Mouse (Mus musculus) left cerebral cortex, adult 2 months (tissue): ENCODE measurements around the gene Cyp8b1. TPM values are rescaled to one million over a fixed set of nuclear protein-coding genes. Genes with fewer than 3 reads are reported as not detected.

ENCODE experiments used
- DNase-seq, 2 experiments: peaks; one replicate each; pipeline ENCODE4 v3.0.0; 2021 to 2022; ENCODE audit warnings: low spot score in 2 of 2, mixed read lengths in 1 of 2; ENCODE audit errors: extremely low spot score in 1 of 2
- H3K27ac ChIP-seq: fragments of 200-600 bp; 2 replicates; pipeline ENCODE4 v1.8.1; 2022
- H3K4me3 ChIP-seq: fragments of 200-600 bp; 2 replicates; pipeline ENCODE4 v1.8.1; 2022
- CTCF ChIP-seq: fragments of 200-600 bp; IDR thresholded peaks from 2 replicates; pipeline ENCODE4 v1.8.1; 2022; ENCODE audit warnings: antibody characterized with exemption, mild to moderate bottlenecking, moderate library complexity
- intact Hi-C: fragments of 180-260 bp; cut with DNase I; formaldehyde crosslinking; loops from one replicate; pipeline ENCODE4 v1.15.1; 2025
- total RNA-seq, 2 experiments: library from RNA; stranded (reverse); gene quantifications; 2 replicates each; pipeline ENCODE4 v1.2.3; 2021

The Cyp8b1 gene
- total RNA-seq, 2 experiments from 2014 or later = not detected

GRCm38 (mm10) chr9:121900282-121900855, 15.7 kb downstream of the Cyp8b1 start:
- Histone ChIP-seq H3K4me3 (no peak overlapping the region), H3K27ac (no peak overlapping the region)
- intact Hi-C loops = no loop called here
- peak in 1 of 2 experiments; percentile 6 for DNase-seq
- TF ChIP-seq CTCF = no peak

- Histone ChIP-seq H3K27ac (no peak overlapping the region), H3K4me3 (no peak overlapping the region)
- peak in 1 of 2 experiments; percentile 3 for DNase-seq
- no peak for TF ChIP-seq CTCF
- intact Hi-C loops = no loop called here
These were observed 16.8 kb downstream of the Cyp8b1 start for GRCm38 (mm10) chr9:121899306-121899705.

- no peak for TF ChIP-seq CTCF
- DNase-seq = peak in 1 of 2 experiments; percentile 7
- intact Hi-C loops = no loop called here
- Histone ChIP-seq H3K27ac (no peak within 1 kb of the TSS), H3K4me3 (no peak within 1 kb of the TSS)
These were observed 17.9 kb downstream of the Cyp8b1 start, which contains the start of gene Ackr2 for GRCm38 (mm10) chr9:121898245-121898644. TSS of gene Ackr2 (plus strand) at chr9:121898355.

GRCm38 (mm10) chr9:121896820-121897219, 19.3 kb downstream of the Cyp8b1 start:
- intact Hi-C loops = no loop called here
- DNase-seq = peak in 1 of 2 experiments; percentile 5
- Histone ChIP-seq H3K27ac (no peak overlapping the region), H3K4me3 (no peak overlapping the region)
- no peak for TF ChIP-seq CTCF

GRCm38 (mm10) chr9:121895392-121895993, 20.6 kb downstream of the Cyp8b1 start:
- Histone ChIP-seq H3K27ac (no peak overlapping the region), H3K4me3 (no peak overlapping the region)
- intact Hi-C loops = no loop called here
- TF ChIP-seq CTCF = no peak
- peak in 1 of 2 experiments; percentile 7 for DNase-seq

- intact Hi-C loops = no loop called here
- DNase-seq = peak in 1 of 2 experiments; percentile 6
- Histone ChIP-seq H3K4me3 (no peak overlapping the region), H3K27ac (no peak overlapping the region)
- no peak for TF ChIP-seq CTCF
These were observed 21.7 kb downstream of the Cyp8b1 start for GRCm38 (mm10) chr9:121894447-121894846.

- TF ChIP-seq CTCF = no peak
- intact Hi-C loops = no loop called here
- Histone ChIP-seq H3K27ac (no peak overlapping the region), H3K4me3 (no peak overlapping the region)
- DNase-seq = peak in 1 of 2 experiments; percentile 7
These were observed 23.9 kb downstream of the Cyp8b1 start for GRCm38 (mm10) chr9:121892057-121892687.

- DNase-seq = peak in 1 of 2 experiments; percentile 5
- intact Hi-C loops = no loop called here
- H3K27ac ChIP-seq = no peak overlapping the region
- no peak overlapping the region for H3K4me3 ChIP-seq
- no peak for TF ChIP-seq CTCF
These were observed 24.8 kb downstream of the Cyp8b1 start for GRCm38 (mm10) chr9:121891301-121891700.

- TF ChIP-seq CTCF = no peak
- DNase-seq = peak; percentile 26 to 68
- Histone ChIP-seq H3K27ac (no peak overlapping the region), H3K4me3 (no peak overlapping the region)
- intact Hi-C loops = no loop called here
These were observed 25.6 kb downstream of the Cyp8b1 start for GRCm38 (mm10) chr9:121890441-121890941.

- DNase-seq = peak in 1 of 2 experiments; percentile 7
- Histone ChIP-seq H3K4me3 (no peak overlapping the region), H3K27ac (no peak overlapping the region)
- intact Hi-C loops = no loop called here
- no peak for TF ChIP-seq CTCF
These were observed 26.1 kb downstream of the Cyp8b1 start for GRCm38 (mm10) chr9:121889927-121890440.

GRCm38 (mm10) chr9:121882015-121882457, 34.1 kb downstream of the Cyp8b1 start:
- Histone ChIP-seq H3K27ac (peak overlapping the region; percentile 45; the same call in 1 of the 2 replicates), H3K4me3 (no peak overlapping the region)
- intact Hi-C loops = no loop called here
- no peak for TF ChIP-seq CTCF
- DNase-seq = peak in 1 of 2 experiments; percentile 5

GRCm38 (mm10) chr9:121881301-121881700, 34.8 kb downstream of the Cyp8b1 start:
- TF ChIP-seq CTCF = peak; percentile 35
- Histone ChIP-seq H3K4me3 (no peak overlapping the region), H3K27ac (peak overlapping the region; percentile 51)
- DNase-seq = peak; percentile 21 to 24
- intact Hi-C loops = loop anchor here (1.0 to 2.0 kb wide), 2 partner anchors 21 to 104 kb away; no protein-coding TSS in a partner anchor
